Mouse (Mus musculus) bone marrow macrophage, adult 2 months (primary cell): ENCODE measurements around the gene Fkbp3.

Source experiments
- CTCF ChIP-seq: IDR thresholded peaks from 2 replicates; pipeline ENCODE4 v1.5.1; 2012; ENCODE audit warnings: low read depth, mild to moderate bottlenecking, low read length, moderate library complexity
- POLR2A ChIP-seq: IDR thresholded peaks from 2 replicates; pipeline ENCODE4 v1.6.1; 2012; ENCODE audit warnings: mild to moderate bottlenecking, low read depth, low read length, borderline replicate concordance

- no peak for TF ChIP-seq CTCF
- no peak for TF ChIP-seq POLR2A
These were observed 5.4 kb downstream of the Fkbp3 start for GRCm38 (mm10) chr12:65068409-65068808.
